Mouse (Mus musculus) intestine, embryonic 15.5 days (tissue): ENCODE results near the gene Poldip2. TPM values are rescaled to one million over a fixed set of nuclear protein-coding genes. Genes with fewer than 3 reads are reported as not detected.

ENCODE experiments used
- ATAC-seq: fragments of 200-750 bp; cut with Nextera tagmentation; 2 replicates; pipeline ENCODE4 v1.8.0; 2017; ENCODE audit warnings: moderate TSS enrichment, moderate library complexity
- H3K27ac ChIP-seq: fragments of 300-500 bp; sonication (generic); 2 replicates; pipeline ENCODE4 v1.5.1; 2015; ENCODE audit warnings: mild to moderate bottlenecking, inconsistent platforms
- H3K27me3 ChIP-seq: fragments of 300-500 bp; sonication (generic); replicated peaks from 2 replicates; pipeline ENCODE4 v1.6.1; 2015; ENCODE audit warnings: inconsistent platforms
- H3K36me3 ChIP-seq: fragments of 300-500 bp; sonication (generic); 2 replicates; pipeline ENCODE4 v1.6.1; 2015; ENCODE audit warnings: inconsistent platforms
- H3K4me1 ChIP-seq: fragments of 300-500 bp; sonication (generic); replicated peaks from 2 replicates; pipeline ENCODE4 v1.6.1; 2015; ENCODE audit warnings: inconsistent platforms
- H3K4me2 ChIP-seq: fragments of 300-500 bp; sonication (generic); replicated peaks from 2 replicates; pipeline ENCODE4 v1.6.1; 2015; ENCODE audit warnings: mild to moderate bottlenecking, inconsistent platforms
- H3K4me3 ChIP-seq: fragments of 300-500 bp; sonication (generic); replicated peaks from 2 replicates; pipeline ENCODE4 v1.5.1; 2015; ENCODE audit warnings: inconsistent platforms
- H3K9ac ChIP-seq: fragments of 300-500 bp; sonication (generic); 2 replicates; pipeline ENCODE4 v1.6.1; 2015; ENCODE audit warnings: inconsistent platforms
- H3K9me3 ChIP-seq: fragments of 300-500 bp; sonication (generic); 2 replicates; pipeline ENCODE4 v1.6.1; 2016; ENCODE audit warnings: inconsistent platforms
- WGBS: fragments of 180-500 bp; shearing (Covaris S2); methylation state at CpG from one replicate; pipeline ENCODE4 v1.1.7; 2015; 5-methylcytosine and 5-hydroxymethylcytosine counted together
- polyA plus RNA-seq: library from polyadenylated mRNA; unstranded; fragments of >200 nt; fragmentation: Nextera tagmentation; extraction: Ambion mirVana; gene quantifications from 2 replicates; pipeline ENCODE4 v1.2.1, GENCODE M21; 2015

Gene Poldip2
- 147 and 149 TPM in 2 replicates for polyA plus RNA-seq

DNA sequence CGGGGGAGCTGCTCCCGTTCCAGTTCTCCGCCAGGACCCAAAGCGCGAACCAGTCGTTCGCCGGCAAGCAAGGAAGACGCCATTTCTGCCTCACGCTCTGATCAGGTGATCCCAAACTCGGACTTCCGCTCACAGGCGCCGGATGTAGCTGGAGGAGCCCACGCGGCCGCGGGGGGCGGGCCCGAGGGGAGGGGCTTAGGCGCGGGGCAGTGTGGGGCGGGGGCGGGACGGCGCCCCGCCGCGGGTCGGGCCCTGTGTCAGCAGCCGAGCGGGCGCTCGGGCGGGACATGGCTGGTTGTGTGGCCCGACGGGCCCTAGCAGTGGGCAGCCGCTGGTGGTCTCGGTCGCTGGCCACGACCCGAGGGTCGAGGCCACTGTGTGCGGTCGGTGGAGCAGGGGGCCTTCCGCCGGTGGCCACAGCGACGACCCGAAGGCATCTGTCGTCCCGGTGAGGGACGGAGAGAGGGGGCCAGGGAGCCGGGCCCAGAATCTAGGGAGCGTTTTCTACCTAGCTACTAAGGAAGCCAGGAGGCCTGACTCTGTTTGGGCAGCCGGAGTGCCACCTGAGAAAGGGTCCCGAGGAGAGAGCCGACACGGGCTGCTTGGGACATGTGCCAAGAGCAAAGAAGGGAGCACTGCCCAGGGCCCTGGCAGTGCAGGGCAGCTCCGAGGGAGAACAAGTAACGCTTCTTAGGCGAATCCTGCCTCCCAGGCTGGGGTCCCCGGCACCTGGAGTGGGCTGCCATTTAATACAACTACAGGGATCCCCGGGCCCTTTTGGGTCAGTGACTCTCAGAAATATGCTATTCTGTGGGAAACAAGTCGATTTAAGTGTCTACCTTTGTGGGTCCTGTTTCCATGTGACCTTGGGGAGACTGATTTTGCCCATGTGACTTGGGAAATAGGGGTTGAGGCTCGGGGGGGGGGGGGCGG, at the start of gene Poldip2, which contains the start of gene Tmem199:
Gene Poldip2 (plus strand): TSS at position 169 of the 933 bp plus-strand sequence.
Gene Tmem199 (minus strand): TSS at position 148 of the 933 bp plus-strand sequence.
- WGBS, result under 1% methylated on average over 54 of the region's 67 CpGs
- H3K27me3 ChIP-seq, result no peaks in the 10 kb centered on the region
- H3K27ac ChIP-seq, result peak within 1 kb of the TSS; percentile 68
- ATAC-seq, result peak; percentile 99
- no peaks in the 10 kb centered on the region for H3K9me3 ChIP-seq
- H3K9ac ChIP-seq, result peak within 1 kb of the TSS; percentile 89
- H3K4me3 ChIP-seq, result peak within 1 kb of the TSS; percentile 70
- peaks cover 12% of the 10 kb centered on the region for H3K4me1 ChIP-seq
- peaks cover 32% of the 10 kb centered on the region for H3K36me3 ChIP-seq
- H3K4me2 ChIP-seq, result peak within 1 kb of the TSS; percentile 86

DNA sequence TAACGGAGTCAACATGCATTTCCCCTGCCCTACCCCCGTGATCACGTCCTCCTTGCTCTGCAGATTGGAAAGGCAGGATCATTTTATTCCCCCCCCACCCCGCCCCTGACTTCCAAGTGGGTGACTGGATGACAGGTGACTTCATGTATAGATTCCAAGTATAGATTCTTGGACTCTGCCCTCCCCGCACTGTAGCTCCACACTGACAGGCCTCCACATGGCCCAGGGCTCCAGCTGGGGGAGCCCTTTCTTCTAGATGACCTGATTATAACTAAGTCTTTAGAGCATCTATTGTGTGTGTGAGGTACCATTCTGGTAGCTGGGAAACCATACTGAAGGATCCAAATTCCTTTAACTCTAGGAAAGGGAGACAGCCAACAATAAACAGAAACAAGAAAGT, 49.3 kb upstream of the Poldip2 start:
- Histone ChIP-seq H3K4me1 (peaks cover 15% of the 10 kb centered on the region), H3K27ac (no peak overlapping the region), H3K36me3 (no peaks in the 10 kb centered on the region), H3K27me3 (no peaks in the 10 kb centered on the region), H3K9me3 (no peaks in the 10 kb centered on the region), H3K4me2 (0 out of 2 replicates have a peak overlapping the region, but pooled peaks have one; percentile 20), H3K9ac (no peak overlapping the region), H3K4me3 (no peak overlapping the region)
- ATAC-seq, result peak; percentile 54; the same call in 1 of the 2 replicates
- WGBS, result 61% methylated on average over 5 of the region's 5 CpGs

DNA sequence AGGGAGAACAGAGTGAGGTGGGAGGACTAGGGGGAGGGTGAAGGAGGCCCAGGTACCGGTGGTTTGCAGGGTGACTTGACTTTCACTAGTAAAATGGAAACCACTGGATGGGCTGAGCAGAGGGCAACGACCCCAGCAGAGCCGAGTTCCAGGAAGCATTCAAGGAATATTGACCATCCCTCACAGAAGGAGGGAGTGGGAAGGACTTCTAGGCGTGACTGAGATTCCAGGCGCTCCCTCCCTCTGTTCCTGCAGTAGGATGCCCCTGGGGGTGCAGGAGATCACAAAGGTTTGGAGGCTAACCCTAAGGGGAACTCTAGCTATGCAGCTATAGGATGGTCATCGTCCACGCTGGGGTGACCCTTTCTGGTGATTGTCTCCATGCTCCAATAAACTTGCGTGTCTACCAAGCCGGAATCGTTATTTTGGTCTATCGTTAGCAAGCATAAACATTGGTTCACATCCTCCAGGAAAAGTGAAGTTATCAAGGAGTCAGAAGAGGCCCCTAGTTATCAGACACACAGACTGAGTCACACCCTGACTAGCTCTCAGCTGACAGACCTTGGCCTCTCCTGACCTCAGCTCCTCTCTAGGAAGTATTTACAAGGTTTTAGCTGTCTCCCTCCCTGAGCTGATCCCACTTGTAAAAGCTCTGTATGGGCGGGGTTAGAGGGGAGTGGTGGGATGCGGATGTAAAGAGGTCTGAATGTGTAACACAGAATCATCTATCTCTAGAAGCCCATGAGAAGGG, 48.5 kb upstream of the Poldip2 start:
- H3K27ac ChIP-seq, result no peak overlapping the region
- 38% methylated on average over 13 of the region's 13 CpGs for WGBS
- peak; percentile 52 for ATAC-seq

DNA sequence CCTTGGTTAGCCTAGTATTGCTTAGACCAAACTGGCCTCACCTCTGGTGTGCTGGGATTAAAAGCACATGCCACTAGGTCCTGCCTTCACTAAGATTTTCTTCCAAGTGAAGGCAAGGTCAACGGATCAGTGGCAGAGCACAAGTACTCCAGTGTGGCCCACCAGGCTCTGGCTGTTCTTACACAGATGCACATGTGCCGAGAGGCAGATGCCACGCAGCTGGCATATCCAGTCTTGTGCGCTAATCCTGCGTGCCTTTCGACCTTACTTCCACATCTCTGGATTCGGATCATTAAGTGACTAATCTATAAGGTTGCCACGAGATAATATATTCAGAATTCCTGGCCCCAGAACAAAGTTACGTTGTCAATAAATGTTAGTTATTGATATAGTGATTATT, 46.9 kb upstream of the Poldip2 start:
- H3K27me3 ChIP-seq, result no peaks in the 10 kb centered on the region
- peak overlapping the region; percentile 75; the same call in 1 of the 2 replicates for H3K9ac ChIP-seq
- 31% methylated on average over 9 of the region's 9 CpGs for WGBS
- peaks cover 15% of the 10 kb centered on the region for H3K4me1 ChIP-seq
- H3K9me3 ChIP-seq, result no peaks in the 10 kb centered on the region
- no peak overlapping the region; the same call in 1 of the 2 replicates for H3K27ac ChIP-seq
- peak overlapping the region; percentile 90 for H3K4me2 ChIP-seq
- H3K4me3 ChIP-seq, result peak overlapping the region; percentile 68
- no peak for ATAC-seq
- no peaks in the 10 kb centered on the region for H3K36me3 ChIP-seq

More for the DNA sequence above, 48.5 kb upstream of the Poldip2 start:
- no peaks in the 10 kb centered on the region for H3K27me3 ChIP-seq
- no peaks in the 10 kb centered on the region for H3K36me3 ChIP-seq
- no peak overlapping the region for H3K4me3 ChIP-seq
- no peak overlapping the region for H3K9ac ChIP-seq
- peaks cover 15% of the 10 kb centered on the region for H3K4me1 ChIP-seq
- H3K9me3 ChIP-seq, result no peaks in the 10 kb centered on the region
- peak overlapping the region; percentile 20 for H3K4me2 ChIP-seq

DNA sequence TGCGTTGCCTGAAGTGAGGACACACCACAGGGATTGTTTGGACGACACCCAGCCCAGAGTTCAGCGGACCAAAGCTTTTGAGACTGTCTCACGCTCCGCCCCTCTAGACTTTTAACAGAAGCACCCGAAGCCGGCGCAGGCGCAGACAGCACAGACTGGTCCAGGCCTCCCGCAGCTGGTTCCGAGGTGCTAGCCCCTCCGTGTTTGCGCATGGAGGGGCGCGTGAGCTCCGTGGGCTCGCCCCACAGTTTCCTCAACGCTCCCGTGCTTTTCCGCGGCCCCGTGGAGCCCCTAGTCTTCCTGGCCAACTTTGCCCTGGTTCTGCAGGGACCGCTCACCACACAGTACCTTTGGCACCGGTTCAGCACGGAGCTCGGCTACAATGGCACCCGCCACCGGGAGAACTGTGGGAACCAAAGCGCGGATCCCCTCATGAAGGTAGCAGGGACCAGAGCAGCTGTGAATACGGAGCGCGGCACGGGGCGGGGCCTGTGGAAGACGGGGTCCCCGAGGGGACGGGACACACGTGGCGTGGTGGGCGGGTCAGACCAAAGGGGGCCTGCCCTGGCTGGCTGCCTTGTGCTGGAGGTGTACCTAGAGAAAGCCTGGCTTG, 46.3 kb upstream of the Poldip2 start, which contains the start of gene Slc46a1:
Gene Slc46a1 (plus strand): TSS at position 130 of the 613 bp plus-strand sequence.
- WGBS, result 0% methylated on average over 41 of the region's 41 CpGs
- Histone ChIP-seq H3K4me3 (peak within 1 kb of the TSS; percentile 68), H3K9ac (peak within 1 kb of the TSS; percentile 75), H3K27ac (peak within 1 kb of the TSS; percentile 89), H3K9me3 (no peaks in the 10 kb centered on the region), H3K4me1 (peaks cover 15% of the 10 kb centered on the region), H3K27me3 (no peaks in the 10 kb centered on the region), H3K4me2 (peak within 1 kb of the TSS; percentile 90), H3K36me3 (no peaks in the 10 kb centered on the region)
- peak; percentile 93 for ATAC-seq

DNA sequence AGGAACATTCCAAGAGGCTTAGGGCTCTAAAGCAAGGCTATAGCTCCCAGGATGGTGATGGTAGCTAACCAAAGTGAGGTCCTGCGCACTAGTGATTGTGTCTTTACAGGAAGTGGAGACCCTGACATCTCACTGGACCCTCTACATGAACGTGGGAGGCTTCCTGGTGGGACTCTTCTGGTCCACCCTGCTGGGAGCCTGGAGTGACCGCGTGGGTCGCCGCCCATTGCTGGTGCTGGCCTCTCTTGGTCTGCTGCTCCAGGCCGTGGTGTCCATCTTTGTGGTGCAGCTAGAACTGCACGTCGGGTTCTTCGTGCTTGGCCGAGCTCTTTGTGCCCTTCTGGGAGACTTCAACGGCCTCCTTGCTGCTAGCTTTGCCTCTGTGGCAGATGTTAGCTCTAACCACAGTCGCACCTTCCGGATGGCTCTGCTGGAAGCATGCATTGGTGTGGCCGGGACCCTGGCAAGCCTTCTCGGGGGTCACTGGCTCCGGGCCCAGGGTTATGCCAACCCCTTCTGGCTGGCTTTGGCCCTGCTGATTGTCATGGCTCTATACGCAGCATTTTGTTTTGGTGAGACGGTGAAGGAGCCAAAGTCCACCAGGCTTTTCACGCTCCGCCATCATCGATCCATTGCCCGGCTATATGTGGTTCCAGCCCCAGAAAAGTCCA, 45.6 kb upstream of the Poldip2 start:
- H3K4me3 ChIP-seq, result peak overlapping the region; percentile 68
- no peaks in the 10 kb centered on the region for H3K36me3 ChIP-seq
- peak overlapping the region; percentile 90 for H3K4me2 ChIP-seq
- no peaks in the 10 kb centered on the region for H3K27me3 ChIP-seq
- 0 out of 2 replicates have a peak, but pooled peaks have one; percentile 6 for ATAC-seq
- peak overlapping the region; percentile 24; the same call in 1 of the 2 replicates for H3K9ac ChIP-seq
- 70% methylated on average over 23 of the region's 23 CpGs for WGBS
- H3K9me3 ChIP-seq, result no peaks in the 10 kb centered on the region
- peaks cover 15% of the 10 kb centered on the region for H3K4me1 ChIP-seq
- H3K27ac ChIP-seq, result peak overlapping the region; percentile 89; the same call in 1 of the 2 replicates

DNA sequence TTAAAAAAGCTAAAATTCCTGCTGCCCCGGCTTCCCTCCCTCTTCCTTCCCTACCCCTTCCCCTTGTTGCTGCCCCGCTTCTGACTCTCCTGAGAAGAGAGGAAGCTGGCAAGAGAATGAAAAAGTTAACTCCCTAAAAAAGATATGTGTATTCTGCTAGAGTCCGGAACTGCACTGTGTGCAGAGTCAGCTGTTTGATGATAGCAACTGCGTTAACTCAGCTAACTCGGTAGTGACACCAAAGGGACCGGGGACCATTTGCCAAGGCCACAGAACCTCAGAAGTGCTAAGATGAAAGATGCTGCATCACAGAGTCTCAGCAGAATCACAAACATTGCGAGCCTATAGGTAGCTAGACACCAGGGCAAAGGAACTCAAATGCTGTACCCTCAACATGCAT, 44.5 kb upstream of the Poldip2 start:
- Histone ChIP-seq H3K27ac (no peak overlapping the region), H3K27me3 (no peaks in the 10 kb centered on the region), H3K9ac (no peak overlapping the region), H3K4me2 (no peak overlapping the region), H3K4me1 (peaks cover 15% of the 10 kb centered on the region), H3K36me3 (no peaks in the 10 kb centered on the region), H3K4me3 (no peak overlapping the region), H3K9me3 (no peaks in the 10 kb centered on the region)
- 76% methylated on average over 7 of the region's 7 CpGs for WGBS
- ATAC-seq, result no peak

DNA sequence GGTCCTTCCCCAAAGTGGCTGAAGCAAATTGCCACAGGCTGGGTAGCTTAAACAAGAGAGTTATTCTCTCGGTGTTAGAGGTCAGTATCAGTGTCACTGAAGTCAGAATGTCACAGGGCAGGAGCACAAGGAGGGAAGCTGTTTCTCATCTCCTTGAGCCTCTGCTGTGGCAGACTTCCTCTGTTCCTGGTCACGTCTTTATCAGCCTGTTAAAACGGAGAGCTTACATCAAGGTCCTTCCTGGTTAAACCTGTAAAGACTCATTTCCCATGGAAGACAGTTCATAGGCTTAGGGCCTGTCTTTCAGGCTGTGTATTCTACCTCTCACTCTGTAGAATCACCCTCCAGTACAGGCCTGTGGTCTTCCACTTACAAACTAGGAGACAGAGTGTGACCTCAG, 44.1 kb upstream of the Poldip2 start:
- Histone ChIP-seq H3K9me3 (no peaks in the 10 kb centered on the region), H3K4me1 (peaks cover 15% of the 10 kb centered on the region)
- ATAC-seq, result no peak

DNA sequence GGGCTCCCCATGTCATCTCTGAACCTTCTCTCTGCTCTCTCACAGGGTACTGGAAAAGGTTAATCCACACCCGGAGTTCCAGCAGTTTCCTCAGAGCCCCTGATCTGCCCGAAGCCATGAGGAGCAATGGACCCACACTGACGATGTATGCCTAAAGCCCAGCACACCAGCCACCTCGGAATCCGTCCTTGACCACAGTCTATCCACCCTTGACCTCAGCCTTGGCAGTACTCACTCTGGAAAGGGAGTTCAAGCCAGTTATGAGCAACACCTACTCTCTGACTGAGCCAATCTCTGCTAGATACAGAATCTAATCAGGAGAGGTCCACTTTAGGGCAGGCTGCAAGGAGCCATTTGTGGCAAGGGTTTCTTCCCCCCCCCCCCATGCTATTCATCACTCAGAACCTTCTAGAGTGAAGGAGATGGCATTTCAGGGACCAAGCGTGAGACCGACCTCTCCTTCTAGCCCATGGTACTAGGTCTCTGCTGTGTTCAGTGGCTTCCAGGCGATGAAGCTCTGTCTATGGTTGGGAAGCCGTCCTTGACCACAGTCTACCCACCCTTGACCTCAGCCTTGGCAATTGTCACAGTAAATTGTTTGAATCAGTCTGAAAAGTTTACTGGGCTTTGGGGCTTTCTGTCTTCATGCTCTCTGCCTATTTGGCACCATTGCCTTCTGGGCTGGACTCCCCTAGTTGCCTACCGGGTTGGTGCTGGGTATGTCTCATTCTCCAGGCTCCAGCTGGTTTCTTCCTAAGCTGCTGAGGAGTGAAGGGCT, 40.5 kb upstream of the Poldip2 start:
- no peaks in the 10 kb centered on the region for H3K9me3 ChIP-seq
- H3K9ac ChIP-seq, result no peak overlapping the region
- no peak overlapping the region for H3K4me2 ChIP-seq
- H3K27me3 ChIP-seq, result no peaks in the 10 kb centered on the region
- H3K36me3 ChIP-seq, result no peaks in the 10 kb centered on the region
- 93% methylated on average over 10 of the region's 10 CpGs for WGBS
- no peak overlapping the region for H3K27ac ChIP-seq
- peaks cover 1% of the 10 kb centered on the region; the same call in 1 of the 2 replicates for H3K4me1 ChIP-seq
- no peak overlapping the region for H3K4me3 ChIP-seq
- ATAC-seq, result no peak

More for the DNA sequence above, 44.1 kb upstream of the Poldip2 start:
- no peak overlapping the region for H3K9ac ChIP-seq
- H3K27ac ChIP-seq, result no peak overlapping the region
- H3K4me3 ChIP-seq, result no peak overlapping the region
- no peaks in the 10 kb centered on the region for H3K36me3 ChIP-seq
- H3K4me2 ChIP-seq, result no peak overlapping the region
- H3K27me3 ChIP-seq, result no peaks in the 10 kb centered on the region
- 62% methylated on average over 3 of the region's 3 CpGs for WGBS

DNA sequence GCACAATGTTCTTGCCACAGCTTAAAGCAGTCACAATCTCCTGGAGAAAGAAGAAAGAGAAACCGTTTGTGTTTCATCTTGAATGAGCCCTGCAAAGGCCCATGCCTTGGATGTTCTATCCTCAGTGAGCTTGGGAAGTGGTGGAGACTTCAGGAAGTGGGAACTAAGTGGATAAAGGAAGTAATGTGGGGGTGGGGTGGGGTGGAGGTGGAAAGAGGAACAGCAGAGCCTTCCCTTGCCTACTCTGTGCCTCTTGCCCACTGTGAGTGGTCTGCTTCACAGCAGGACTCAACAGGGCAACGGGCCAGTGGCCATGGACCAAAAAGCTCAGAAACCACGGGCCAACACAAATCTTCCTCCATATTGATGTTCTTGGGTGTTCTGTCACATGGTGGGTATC, 36.7 kb upstream of the Poldip2 start:
- ATAC-seq, result no peak
- H3K9me3 ChIP-seq, result no peaks in the 10 kb centered on the region
- no peak overlapping the region for H3K27ac ChIP-seq
- H3K4me3 ChIP-seq, result no peak overlapping the region
- WGBS, result 81% methylated on average over 3 of the region's 3 CpGs
- H3K36me3 ChIP-seq, result no peaks in the 10 kb centered on the region
- H3K27me3 ChIP-seq, result no peaks in the 10 kb centered on the region
- H3K4me1 ChIP-seq, result no peaks in the 10 kb centered on the region
- no peak overlapping the region for H3K9ac ChIP-seq
- no peak overlapping the region for H3K4me2 ChIP-seq

DNA sequence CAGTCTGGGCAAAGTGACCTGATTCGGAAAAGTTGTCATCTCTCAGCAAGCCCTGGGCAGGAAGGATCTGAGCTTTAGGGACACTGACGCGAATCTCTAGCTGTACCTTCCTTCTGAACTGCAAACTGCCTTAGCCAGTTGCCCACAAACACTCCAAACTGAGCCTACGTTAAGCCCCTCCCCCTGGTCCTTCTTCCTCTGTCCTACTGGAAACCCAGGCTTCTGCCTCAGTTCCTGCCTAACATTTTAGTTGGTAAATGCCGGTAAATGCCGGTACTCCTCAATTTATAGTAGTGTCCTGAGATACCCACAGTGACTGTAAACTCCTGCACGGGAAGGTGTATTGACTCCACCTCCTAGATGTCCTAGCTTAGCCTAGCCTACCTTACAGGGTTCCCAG, 28.4 kb upstream of the Poldip2 start:
- no peak for ATAC-seq
- 49% methylated on average over 7 of the region's 7 CpGs for WGBS
- no peaks in the 10 kb centered on the region for H3K4me1 ChIP-seq
- H3K4me3 ChIP-seq, result no peak overlapping the region
- H3K36me3 ChIP-seq, result no peaks in the 10 kb centered on the region
- H3K9ac ChIP-seq, result no peak overlapping the region
- H3K27me3 ChIP-seq, result peaks cover 25% of the 10 kb centered on the region
- no peak overlapping the region for H3K4me2 ChIP-seq
- no peaks in the 10 kb centered on the region for H3K9me3 ChIP-seq
- no peak overlapping the region for H3K27ac ChIP-seq
